Mouse (Mus musculus) spleen, postnatal 10 days (tissue): ENCODE measurements around the gene Rapgef1.

Experiments used
- DNase-seq, 2 experiments: peaks; one replicate each; pipeline ENCODE4 v3.0.0; 2021 to 2022; ENCODE audit warnings: low spot score in 2 of 2

Rapgef1 gene

DNA sequence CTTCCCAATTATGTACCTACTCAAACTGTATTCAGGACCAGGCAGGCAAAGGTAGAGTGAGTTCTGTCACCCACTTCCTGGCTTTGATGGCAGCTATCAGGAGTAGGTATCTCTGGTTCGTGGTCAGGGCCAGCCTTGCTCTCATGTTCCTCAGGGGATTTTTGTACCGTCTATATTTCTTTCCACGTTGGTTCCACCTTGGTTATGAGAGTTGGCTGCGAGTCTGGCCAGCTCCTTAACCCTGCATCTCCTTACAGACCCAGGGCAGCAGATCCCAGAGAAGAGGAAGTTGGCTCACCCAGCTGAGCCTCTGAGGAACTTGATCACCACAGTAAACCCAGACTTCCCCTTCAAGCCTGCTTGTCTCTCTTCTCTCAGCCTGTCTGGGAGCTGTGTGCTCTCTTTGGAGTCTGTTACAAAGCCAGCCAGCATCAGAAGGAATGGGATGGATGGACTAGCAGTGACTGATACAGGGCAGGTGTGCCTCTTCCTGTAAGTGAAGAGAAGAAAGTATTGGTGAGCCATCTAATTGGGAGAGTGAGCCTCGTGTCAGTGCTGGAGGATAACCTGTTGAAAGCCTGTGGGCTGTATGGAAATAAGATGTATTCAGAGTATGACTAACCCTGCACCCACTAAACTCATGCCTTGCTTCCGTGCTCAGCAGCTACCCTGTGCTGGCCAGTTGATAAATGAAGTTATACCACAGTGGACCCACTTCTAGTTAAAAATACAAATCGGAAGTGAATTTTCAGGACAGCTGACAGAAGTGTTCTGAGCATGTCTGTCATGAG lies 53.4 kb downstream of the Rapgef1 start:
- peak in 1 of 2 experiments; percentile 42 for DNase-seq

DNA sequence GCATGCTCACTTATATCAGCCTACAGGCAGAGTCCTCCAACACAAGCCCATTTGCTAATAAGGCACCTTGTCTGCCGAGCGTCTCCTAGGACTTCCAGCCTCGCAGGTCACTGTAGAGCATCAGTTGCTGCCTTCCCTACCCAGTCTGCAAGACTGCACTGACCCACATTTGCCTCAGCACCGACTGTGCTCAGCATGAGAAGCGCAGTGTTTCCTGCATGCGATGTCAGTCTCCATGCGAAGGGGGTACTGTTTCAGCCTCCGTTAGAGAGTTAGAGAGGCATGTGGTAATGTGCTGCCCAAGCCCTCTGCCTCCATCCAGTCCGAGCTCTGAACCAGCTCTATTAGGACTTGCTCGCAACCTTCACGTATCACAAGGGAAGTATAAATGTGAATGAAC lies 54.6 kb downstream of the Rapgef1 start:
- no peak for DNase-seq

DNA sequence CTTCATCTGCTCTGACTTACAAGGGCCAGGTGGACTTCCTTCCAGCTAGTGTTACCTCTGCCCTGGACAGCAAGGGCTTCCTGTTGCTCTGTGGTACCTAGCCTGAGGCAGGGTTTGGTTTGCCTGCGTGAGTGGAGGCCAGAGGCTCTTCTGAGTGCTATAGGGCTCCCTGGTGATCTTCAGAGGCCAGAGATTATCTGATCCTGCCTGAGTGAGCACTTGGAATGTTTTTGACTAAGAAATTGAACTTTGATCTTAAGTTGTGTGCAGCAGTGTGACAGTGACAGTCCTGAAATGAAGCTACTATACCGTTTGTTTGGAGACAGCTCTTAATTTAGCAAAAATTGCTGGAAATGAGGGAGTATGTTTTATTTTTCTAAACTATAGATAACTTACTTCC lies 55.0 kb downstream of the Rapgef1 start:
- no peak for DNase-seq

DNA sequence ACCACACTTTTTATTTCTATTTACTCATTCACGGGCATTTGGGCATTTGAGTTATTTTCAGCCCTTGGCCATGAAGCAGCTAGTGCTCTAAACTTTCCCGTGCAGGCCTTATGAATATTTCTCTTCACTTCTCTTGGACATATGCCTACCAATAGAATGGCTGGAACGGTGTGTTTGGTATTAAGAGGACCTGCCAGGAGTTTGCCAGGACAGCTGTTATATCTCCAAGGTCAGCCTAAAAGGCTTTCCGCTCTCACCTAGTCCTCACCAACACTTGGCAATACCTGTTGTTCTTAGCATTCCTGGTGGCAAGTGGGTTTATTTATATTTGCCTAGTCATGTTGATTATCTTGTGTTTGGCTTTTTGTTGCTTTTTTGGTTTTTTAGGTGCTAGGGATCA lies 56.3 kb downstream of the Rapgef1 start:
- DNase-seq, result no peak

DNA sequence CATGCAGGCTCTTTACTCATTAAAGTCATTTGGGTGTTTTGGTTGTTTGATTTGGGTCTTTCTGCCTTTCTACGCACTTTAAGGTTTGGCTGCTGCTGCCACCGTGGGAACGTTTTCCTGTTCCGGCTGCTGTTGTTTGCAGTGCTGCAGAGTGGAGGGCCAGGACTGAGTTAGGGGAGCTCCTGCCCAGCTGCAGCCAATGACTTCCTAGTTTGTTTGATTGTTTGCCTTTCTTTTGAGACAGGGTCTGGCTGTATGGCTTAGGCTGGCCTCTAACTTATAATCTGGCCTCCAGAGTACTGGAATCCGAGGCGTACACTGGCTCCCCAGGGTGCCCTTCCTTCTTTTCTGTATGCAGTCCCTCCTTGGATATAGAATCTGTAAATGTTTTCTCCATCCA lies 57.0 kb downstream of the Rapgef1 start:
- DNase-seq, result no peak

DNA sequence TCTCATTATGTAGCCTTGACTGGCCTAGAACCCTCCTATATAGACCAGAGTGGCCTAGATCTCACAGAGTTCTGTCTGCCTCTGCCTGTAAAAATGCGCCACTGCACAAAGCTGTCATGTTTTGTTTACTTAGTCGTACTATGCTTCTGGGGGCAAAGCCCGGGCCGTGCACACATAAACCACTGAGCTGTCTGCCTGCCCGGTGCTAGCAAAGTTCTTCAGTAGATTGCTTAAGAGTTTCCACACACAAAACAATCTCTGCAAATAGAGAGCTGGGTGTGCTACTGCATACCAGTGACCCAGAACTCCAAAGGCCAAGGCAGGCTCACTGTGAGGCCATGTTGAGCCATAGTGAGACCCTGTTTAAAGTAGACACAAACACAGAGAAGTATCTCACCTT lies 58.3 kb downstream of the Rapgef1 start:
- DNase-seq, result no peak

DNA sequence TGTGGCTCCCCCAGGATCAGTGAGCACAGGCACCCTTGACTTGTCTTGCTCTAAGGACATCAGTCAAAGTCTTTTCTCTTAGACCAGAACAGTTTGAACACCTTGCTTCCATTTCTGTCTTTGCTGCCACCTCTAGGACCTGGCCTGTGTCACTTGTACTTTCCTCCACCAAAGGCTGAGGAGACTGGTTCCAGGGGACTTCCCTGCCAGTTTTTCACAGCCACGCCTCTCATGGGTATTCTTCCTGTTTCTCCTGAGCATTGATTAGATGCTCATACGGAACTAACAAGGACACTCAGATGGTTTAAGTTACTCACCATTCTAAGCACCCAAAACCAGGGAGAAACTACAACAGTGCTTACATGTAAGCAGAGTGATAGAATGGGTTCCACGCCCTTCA lies 59.0 kb downstream of the Rapgef1 start:
- DNase-seq, result no peak

DNA sequence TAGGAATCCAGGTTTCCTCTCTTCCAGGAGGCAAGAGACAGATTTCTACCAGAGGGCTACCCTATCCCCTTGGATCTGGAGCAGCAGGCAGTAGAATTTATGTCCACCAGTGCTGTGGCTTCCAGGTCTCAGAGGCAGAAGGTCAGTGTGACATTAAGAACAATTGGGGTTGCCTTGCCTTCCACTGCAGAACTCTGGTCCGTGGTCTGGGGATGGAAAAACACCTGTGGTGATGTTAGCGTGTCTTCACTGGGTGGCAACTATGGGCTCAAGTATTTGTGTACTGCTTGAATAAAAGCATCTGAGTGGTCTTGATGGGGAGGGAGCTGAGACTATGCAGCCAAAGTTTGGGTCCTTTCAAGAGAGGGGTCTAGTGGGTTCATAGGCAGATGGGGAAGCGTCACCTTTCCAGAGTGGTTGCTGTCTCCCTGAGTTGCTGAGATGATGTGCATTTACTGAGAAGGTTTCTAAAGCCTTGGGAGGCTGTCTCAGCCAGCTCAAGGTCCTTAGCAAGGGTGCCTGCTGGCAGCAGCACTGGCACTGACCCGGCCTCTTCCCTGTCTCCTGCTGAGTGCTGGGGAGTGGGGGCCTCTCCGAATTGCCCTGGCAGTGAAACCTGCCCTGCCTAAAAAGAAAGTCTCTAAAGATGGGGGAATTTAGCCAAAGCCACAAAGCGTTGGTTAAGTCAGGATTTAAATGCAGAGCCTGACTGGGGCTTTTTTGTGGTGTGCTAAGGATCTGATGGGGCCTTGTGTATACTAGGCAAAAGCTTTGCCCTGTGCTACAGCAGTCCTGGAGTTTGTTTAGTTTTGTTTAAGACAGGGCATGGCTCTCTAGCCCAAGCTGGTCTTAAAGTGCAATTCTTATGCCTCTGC lies 60.4 kb downstream of the Rapgef1 start:
- no peak for DNase-seq

DNA sequence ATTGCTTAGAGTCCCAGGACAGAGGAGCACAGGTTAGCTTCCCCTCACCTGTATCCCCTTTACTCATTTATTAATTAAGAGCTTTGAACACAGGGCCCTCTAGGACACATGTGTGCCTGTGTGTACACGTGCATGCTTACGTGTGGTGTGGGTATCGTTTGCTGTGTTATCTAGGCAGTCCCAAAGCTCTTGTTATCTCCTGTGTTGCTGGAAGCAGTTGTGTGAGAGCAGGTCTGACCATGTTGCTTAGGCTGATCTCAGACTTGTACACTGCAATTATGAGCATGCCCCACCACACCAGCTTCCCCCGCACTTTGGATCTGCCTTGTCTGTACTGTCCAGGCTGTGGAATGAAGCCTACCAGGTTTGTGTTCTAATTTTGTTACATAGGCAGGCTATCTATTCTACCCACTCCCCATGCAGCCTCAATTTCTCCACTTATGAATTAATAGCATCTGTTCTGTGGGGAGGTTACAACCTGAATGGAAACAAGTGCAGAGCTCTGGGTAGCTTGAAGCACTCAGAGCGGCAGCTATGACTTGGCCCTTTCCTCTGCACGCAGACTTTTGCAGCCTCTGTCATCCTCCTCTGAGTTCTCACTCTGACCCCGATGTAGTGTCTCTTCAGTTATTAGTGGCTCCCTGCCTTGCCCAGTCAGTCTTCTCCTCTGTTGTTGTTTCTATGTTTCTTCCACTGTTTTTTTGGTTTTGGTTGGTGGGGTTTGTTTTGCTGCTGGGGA lies 63.9 kb downstream of the Rapgef1 start:
- DNase-seq, result peak in 1 of 2 experiments; percentile 33

DNA sequence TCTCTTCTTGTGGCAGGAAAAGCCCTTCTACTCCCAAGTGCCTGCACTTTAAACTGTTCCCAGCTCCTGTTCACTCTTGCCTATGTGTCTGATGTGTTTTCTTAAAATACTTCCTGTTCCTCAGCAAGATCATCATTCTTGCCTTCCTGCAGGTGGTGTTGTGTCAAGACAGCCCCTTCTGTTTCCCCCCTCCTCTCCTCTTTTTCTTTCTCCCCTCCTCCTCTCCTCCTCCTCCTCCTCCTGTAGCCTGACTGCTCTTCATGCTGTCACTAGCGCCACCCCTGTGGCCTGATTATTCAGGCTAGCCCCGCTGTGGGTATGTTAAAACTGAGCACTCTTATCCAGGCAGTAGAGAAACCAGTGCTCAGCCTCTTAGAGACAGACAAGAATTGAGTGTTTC lies 65.0 kb downstream of the Rapgef1 start:
- no peak for DNase-seq

DNA sequence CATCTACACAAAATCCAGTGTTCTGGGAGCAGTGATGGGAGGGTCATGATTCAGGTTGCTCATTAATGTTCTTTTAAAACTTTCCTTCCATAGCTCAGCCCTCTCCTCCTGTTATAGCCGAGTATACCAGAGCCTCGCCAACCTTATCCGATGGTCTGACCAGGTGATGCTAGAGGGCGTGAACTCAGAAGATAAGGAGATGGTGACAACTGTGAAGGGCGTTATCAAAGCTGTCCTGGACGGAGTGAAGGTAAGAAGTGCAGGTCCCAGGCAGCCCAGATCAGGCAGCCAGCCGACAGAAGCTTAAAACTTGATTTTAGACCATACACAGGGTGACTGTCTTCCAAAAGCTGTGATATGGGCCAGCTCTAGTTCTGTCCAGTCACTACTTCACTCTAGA lies 69.5 kb downstream of the Rapgef1 start:
- DNase-seq, result no peak

DNA sequence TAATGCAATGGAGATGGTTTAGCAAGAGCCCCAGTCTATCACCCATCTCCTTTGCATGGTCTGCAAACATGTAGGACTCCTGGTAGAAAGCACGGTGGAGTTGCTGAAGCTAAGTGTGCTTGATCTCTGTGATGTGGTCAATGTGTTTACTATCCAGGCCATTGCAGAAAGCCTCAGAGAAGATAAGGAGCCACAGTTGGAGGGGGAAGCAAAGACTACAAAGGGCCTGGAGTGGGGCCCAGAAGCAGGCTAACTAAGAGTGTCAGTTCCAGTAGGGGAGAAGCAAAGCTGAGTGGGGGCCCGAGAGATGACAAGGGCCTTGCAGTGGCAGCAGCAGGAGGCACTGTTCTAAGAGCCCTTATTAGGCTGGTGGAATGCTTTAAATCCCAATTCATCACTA lies 70.0 kb downstream of the Rapgef1 start:
- no peak for DNase-seq

DNA sequence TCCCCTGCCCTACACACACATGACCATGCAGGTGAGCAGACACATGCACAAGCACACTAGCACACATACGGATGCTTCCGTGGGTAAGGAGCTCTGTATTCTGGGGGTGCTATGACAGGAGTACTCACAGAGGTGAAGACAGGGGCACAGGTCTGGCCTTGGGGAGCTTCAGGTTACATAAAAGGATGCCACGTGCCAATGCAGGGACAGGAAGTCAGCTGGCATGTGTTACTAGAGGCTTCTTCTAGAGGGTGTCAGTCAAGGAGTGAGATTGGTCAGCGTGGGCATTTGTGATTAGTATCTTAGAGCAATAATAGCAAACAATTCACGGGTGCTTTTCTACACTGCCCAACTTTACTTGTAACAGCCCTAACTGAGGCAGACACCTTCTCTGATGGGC lies 71.5 kb downstream of the Rapgef1 start:
- DNase-seq, result no peak

DNA sequence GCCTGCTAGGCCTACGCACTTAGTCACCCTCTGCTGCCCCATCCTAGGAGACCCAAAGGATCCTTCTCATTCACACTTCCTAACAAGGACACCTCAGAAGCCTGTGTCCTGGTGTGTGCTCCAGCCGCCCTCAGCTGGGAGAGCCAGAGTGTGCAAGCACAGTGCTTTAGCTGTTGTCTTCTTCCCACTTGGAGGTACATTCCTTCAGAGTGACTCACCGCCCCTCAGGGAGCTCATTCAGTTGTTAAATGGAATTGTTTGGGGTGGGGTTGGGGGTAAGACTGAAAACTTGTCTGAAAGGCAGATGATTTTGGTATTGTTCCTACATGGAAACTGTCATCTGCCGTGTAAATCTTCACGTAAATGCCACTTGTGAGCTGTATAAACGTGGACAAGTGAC lies 72.0 kb downstream of the Rapgef1 start:
- no peak for DNase-seq

DNA sequence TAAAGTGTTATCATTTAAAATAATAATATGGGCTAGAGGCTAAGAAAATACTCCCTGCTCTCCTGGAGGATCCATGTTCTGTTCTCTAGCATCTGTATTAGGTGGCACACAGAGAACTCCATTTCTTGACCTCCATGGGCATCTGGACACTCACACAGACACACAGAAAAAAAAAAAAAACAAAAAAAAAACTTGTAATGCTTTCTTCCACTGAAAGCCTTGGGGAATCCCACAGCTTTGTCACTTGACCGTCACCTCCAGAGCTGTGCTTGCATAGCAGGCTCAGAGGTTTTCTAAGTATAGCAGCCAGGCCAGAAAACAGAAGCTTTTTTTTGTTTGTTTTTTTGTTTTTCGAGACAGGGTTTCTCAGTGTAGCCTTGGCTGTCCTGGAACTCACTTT lies 72.7 kb downstream of the Rapgef1 start:
- no peak for DNase-seq

DNA sequence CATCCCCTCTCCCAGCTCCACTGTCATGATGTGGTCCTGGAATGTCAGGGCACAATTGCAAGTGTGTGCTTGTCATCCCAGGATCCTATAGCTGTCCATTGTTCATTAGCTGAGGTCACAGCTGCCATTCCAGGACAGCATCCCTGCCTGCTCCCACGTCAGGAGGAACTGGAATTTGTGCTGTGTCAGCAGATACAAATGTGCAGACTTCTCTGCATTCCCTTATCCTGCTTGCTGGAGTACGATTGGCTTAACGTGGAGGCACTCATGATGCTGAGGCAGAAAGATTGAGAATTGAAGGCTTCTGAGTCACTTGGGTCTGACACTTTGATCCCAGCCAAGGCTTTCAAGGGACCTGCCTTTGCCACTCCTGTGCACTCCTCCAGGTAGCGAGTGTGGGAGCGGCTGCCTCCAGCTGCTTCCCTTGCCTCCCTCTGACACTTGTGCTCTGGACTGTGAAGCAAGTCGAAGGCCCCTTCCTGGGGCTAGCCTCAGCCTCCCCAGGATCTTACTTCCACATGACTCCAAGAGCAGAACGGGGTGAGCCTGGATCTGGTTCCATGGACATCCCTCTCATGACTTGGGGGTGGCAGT lies 76.8 kb downstream of the Rapgef1 start:
- DNase-seq, result no peak

DNA sequence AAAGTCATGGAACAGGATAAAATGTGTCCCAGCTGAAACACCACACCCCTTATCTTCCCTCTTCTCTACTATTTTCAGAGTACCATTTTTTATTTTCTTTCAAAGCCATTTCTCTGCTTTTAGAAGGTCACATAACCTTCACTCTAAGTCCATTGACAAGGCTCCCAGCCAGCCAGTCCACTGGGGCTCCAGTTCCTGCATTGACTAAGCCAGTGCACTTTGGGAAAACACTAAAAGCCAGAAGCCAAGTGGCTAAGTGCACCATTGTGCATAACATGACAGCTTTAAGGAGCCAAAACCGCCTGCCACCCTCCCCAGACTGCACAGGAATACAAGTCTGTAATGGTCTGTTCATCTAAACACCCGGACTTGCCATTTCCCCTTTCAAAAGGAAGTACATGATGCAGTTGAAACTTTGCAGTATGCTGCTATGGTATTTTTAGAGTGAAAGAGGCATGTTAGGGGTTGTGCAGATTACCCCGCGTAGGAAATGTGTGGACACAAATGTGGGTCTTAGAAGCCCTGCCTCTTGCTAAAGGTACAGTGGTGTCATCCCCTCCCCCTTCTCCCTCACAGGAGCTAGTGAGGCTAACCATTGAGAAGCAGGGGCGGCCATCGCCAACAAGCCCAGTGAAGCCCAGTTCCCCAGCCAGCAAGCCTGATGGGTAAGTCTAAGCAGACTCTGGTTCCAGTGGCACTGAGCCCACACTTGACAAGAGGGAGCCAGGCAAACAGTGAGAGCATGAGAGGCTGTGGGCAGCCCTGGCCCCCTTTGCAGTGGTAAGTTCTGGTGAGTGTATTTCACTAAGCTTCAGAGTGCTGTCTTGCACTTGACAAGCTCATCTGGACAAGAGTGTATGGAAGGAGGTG lies 79.1 kb downstream of the Rapgef1 start:
- no peak for DNase-seq

DNA sequence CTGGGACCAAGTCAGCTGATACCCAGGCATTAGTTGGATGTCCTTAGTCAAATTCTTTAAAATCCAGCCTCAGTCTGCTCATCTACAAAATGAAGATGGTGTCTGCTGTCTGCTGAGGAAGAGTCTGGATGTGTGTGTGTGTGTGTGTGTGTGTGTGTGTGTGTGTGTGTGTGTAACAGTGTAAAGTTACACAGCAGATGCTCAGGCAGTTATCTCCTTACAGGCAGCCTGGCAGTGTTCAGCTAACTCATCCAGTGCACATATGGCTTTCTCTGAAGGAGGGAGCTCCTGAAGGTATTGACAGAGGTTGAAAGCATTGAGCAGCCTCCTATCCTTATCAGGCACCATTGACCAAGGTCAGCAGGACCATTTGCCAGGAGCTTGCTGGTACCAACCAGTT lies 81.4 kb downstream of the Rapgef1 start:
- DNase-seq, result no peak

DNA sequence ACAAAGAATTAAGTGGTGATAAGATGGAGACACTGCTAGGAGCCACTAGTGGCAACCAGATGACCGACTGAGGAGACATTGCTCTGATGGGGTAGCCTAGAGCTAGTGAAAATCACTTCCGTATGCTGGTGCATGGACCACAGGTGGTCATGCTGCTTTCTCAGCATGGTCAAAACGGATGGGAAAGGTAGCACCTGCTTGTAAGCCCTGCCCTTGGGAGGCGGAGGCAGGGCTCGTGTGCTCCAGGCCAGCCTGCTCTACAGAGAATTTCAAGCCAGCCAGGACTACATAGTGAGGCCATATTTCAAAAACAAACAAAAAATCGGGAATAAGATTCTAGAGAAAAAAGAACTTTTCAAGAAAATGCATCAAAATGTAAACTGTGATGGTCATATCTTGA lies 81.9 kb downstream of the Rapgef1 start:
- DNase-seq, result no peak

DNA sequence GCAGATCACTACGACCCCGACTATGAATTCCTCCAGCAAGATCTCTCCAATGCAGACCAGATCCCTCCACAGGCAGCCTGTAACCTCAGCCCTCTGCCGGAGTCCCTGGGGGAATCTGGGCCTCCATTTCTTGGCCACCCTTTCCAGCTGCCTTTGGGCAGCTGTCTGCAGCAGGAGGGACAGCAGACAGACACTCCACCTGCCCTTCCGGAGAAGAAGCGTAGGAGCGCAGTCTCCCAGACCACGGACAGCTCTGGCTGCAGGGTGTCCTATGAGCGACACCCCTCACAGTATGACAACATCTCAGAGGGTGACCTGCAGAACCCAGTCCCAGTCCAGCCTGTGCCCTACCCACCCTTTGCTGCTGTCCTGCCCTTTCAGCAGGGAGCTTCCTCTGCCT lies 82.7 kb downstream of the Rapgef1 start:
- DNase-seq, result no peak
